Mouse (Mus musculus) ES-CJ7 (cell line): ENCODE data around the gene Slc35f4.
A peak's percentile ranks its signal among the peaks of the same experiment; 100 is the strongest.

ENCODE experiments used
- DNase-seq: peaks from one replicate; pipeline ENCODE4 v3.0.0; 2011; ENCODE audit warnings: low read depth, low spot score

Gene Slc35f4

DNA sequence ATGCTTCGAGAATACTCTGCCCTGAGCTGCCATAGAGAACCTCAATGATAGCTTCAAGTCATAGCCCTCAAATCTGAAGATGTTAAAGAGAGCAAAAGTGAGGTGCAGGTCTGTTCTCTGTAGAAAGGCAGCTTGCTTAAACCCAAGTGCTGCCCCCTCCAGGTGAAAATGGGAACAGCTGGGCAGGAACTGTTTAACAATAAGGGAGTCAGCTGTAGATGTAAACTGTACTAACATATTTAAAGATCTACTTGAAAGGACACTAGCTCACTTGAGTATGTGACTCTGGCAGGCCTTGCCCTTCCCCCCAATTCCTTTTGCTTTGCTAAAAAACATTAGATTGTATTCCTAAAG is 177.0 kb downstream of the Slc35f4 start:
- peak; percentile 73 for DNase-seq

DNA sequence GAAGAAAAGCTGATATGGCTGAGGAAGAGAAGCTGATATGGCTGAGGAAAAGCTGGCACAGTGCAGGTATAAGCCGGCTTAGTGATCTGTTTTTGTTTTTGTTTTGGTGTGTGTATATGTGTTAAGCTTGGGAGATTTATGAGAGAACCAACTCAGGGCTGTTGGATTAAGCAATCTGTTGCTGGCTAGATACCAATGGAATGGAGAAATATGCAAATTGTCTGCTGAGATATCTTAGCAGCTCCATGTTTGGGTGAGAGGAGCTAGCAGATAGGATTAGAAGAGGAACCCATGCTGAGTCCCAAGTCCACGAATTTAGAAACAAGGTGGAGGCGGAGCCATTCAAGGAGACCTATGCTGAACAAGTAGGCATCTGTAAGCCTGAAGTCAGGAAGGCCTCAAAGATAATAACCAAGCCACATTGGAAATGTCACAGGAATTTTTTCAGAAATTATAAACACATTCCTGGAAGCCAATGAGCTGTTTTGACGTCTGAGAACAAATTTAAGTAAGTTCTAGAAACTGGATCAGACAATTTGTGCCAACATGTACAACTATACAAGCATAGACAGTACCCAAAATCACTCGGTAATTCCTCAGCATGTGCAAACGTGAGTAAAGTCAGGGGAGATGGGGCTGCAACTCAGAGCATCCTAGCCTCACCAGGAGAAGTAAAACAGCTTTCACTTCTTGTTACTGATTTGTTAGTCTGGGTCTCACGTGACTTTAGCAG is 177.5 kb downstream of the Slc35f4 start:
- DNase-seq: no peak

DNA sequence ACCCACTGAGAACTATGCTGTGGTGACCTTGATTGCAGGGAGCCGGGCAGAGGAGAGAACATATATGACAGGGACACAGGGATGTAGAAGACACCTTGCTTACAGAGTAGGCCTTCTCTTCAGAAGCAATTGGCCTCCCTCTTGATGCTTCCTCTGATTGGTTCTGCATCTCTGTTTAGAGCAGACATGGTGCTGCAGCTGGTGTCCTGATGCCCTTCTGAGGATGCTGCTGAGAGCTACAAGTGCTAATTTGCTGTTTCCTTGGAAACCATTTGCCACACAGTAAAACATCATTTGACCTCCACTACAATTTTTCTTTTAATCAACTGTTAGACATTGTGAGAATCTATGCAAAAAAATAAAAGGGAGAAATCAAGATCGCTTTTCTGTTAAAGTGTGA is 180.0 kb downstream of the Slc35f4 start:
- DNase-seq: no peak

DNA sequence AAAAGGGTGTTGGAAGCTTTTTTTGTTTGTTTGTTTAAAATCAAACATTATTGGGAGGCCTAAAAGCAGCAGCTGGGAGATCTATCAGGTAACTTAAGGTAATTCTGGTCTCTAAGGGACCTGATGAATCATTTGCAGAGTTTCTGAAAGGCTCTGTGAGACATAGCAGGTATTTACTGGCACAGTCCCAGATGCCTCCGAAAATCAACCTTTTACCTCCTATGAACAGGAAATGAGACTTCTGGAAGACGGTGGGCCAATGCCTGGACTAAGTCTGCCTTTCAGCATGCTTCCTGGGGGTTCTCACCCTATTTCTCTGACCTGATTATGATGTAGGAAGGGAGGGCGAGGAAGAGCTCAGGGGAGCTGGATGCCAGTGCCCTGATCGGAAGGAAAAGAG is 188.8 kb downstream of the Slc35f4 start:
- no peak for DNase-seq

DNA sequence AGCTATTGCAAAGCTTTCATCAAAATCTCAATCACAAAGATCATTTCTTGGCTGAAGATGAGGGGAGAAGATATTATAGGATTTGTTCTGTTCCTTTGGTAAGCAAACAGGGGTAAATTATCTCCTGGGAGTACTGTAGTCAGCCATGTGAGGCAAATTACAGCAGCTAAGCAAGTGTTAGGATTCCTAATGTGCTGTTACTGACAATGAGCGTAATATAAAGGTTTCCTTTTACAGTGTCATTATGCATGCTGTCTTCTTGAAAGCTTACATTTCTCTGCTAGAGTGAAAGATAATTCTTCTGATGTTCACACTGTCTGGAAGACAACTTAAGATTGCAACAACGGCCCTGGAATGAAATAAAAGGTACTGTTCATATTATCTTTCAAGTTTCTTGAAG is 192.0 kb downstream of the Slc35f4 start:
- no peak for DNase-seq

DNA sequence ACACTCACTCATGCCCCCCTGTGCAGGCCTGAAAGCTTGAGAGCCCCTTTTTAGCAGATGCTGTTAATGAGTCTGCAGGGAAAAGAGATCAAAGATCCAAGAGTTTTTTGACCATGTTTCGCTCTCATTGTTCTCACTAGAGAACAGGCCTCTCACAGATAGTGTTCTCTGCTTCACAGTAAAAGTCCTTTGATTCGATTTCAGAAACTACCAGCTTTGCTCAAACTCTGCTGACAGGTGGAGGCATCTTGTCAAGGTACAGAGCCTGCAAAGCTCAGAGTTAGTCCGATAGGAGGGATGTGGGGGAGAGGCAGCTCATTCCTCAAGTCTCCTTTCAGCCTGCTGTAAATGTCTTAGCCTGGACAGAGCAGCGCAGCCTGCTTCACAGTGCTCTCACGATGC is 209.4 kb downstream of the Slc35f4 start:
- no peak for DNase-seq

DNA sequence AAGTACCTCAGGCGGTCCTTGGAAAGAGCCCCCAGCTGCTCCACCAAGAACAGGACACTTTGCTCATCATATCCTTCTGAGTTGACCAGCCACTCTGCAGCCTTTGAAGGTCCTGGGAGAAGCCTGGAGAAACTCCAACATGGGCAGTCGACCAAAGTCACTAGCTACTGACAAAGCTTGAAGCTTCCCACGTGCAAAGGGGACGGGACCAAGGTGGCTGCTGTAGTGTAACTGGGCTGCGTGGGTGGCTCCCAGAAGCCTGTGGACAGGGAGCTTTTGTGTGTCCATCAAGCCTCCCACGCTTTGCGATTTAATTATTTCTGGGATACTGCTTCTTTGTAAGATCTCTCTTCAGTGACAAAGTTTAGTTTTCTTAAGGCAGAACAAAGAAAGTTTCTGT is 211.9 kb downstream of the Slc35f4 start:
- DNase-seq: no peak

DNA sequence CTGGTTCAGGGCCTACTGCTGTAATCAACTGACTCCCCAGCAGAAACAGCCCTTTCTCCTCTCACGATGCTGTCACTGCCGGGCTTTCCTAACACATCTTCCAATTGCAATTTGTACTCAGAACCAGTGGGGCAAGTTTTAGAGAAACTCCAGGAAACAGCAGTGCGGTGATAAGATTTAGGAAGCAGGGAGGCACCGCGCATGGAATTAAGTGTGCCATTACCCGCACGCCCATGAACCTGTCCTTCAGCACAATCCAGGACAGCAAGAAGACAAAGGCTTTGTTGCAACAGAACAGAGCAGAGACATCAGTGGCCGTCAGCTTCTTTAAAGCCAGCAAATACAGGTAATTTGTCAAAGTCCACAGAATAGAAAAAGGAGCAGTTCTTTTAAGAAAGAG is 212.5 kb downstream of the Slc35f4 start:
- DNase-seq: peak; percentile 4

DNA sequence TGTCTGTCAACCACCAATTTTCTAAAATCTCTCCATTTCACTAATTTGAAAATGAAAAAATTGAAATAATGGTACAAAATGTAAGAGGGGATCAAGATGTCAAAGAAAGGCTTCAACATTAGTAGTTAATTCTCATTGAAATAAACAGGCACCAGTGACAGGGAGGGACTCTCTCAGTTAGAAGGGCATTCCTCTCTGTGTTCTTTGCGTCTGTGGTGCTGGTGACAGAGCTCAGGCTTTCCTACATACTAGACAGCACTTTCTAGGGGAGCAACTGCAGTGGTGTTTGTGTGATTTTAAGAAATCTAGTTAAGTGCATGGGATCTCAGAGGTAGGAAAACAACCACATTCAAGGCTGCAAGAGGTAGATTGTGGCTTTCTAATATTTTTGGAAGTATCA is 214.3 kb downstream of the Slc35f4 start:
- DNase-seq: no peak

DNA sequence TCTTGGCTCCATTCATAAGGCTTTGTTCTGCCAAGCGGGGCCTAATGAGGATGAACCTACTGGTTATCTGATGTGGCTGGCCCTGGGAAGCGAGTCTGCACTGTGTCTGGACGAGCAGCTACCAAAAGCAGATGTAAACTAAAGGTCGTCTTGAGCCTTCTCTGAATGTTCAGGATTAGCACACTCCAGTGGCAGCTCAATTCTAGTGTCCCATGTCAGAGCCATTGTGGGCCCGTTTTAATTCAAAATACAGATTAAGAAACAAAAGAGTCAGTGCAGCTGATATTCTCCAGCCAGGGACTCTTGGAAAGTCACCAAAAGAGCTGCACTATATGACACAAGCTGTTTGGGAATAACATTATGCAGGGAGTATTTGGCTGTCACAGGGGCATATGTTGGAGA is 214.8 kb downstream of the Slc35f4 start:
- no peak for DNase-seq

DNA sequence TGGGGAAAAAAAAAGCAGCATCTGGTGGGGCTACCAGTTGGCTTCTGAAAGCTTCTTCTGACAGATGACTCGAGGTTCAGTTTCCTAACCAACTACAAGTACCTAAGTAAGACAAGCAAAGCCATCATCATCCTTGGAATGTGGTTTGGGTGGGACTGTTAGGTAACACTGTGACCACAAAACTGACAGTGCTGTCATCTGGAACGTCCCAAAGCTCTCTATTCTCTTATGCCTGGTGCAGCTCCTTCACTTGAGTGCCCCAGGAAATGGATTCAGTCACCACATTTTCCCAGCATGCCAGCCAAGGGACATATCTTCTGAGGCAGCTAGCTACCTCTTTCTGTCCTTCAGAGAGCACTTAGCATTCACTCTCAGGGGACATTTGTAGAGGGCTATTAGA is 216.2 kb downstream of the Slc35f4 start:
- no peak for DNase-seq

DNA sequence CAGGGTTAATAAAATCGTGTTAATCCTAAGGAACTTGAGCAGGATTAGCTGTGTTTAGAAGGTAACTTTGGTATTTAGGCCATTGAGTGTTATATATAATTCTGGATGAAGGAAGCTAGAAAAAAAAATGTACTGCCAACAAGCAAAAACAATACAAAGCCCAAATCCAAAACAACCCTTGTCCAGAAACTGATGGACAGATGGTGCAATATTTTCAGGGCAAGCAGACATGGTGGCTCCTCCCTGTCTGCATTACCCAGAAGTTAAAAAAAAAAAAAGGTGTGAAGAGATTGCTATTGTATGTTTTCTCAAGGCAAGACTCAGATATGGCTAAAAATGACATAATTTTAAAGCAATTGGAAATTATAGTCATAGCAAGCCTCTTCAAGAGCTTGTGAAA is 217.3 kb downstream of the Slc35f4 start:
- DNase-seq: no peak

DNA sequence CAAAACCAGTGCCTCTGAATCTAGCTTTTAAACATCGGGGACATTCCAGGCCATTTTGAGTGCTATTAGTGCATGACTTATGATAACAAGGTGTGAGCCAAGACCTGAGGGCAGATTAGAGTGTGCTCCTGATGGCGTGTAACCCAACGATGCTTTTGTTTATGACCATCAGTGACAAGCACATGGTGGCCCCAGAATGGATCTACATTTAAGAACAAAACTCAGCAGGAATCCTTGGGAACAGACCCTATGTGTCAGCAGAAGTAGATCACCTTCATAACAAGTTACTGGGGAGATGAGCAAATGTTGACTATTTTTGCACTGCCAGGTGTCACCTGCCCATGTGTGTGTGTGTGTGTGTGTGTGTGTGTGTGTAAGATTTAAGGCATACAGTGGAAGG is 218.0 kb downstream of the Slc35f4 start:
- no peak for DNase-seq

DNA sequence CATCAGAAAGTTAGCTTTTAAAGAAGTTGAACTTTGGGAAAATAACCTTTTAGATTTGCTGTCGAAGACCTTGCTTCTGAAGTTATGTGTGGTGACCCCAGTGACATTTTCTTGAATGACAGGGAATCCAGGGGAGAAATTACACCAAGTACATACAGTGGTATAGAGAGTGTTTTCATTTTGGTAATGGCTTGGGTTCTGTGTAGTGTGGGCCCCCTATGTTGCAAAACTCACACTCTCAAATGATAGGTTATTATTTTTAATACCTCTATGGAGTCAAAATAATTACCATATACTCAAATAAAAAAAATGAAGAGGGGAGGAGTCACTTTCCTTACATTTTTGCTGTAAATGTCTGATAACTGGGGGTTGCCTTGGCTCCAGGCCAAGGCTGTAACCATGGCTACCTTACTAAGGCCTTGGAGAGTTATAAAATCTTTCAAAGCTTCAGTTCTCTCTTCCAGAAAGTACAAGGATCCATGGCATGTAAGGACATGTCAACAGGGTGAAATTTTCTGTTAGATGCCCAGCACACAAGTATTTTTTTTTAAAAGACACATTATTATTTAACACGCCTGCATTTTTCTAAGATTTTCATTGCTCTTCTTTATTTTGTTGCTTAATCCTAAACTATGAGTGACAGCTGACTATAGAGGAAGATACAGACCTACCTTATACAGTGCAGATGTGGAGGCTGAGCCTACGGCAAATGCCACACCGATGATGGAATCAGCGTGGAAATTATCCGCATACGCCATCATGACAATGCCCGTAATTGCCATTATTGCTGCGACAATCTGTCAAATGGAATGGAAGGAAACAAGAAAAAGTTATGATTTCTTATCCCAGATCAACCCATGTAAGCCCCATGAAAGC is 220.1 kb downstream of the Slc35f4 start:
- no peak for DNase-seq

DNA sequence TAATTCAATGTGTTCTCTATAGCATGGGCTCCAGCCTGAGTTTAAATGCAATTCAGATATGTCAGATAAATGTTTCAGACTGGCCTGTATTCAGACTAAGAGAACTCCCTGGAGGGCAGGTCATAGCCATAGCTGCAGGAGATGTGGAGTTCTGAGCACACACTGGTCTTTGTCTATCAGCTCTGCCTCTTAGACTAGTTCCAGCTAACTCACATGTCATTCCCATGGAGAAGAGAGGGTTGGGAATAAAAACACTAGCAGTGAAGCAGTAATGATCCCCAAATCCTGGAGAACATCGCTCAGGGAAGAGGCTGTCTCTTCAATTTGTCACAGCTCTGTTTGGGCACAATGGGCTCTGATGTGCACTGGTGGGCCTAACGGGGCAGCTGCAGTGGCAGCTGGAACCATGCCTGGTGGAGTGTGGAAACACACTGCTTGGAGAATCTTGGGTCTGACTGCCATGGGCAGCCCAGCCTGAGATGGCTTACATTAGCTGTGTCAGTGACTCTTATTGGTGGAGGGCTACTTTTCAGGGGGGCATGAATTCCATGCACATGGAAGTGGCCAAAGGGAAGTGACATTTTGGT is 223.5 kb downstream of the Slc35f4 start:
- DNase-seq: no peak

DNA sequence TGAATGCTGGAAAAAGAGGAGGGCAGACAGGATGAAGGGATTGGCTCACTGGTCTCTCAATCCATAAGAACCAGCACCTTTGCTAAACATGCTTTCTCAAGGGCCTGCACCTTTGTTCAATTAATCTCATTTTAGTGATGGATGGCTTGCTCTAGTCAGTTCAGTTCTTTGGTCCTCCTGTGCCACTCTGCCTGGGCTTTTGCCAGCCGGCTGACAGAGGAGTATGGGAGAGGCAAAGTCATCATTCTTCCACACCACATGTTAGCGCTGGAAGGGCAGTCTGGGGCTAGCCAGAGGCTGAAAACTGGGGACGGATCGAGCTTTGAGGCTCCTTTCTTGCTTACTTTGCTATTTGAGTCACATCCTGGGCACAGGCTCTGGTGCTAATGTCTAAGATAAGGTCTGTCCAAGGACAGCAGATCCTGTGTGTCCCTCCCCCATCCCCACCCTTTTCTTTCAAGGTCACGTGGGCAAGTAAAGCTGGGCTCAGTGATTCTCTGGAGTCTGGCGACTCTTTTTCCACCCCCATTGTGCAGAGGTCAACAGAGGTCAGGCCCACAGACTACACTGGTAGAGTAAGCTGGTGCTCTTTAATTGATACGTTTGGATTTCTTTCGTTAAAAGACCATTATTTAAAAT is 224.7 kb downstream of the Slc35f4 start:
- peak; percentile 78 for DNase-seq

DNA sequence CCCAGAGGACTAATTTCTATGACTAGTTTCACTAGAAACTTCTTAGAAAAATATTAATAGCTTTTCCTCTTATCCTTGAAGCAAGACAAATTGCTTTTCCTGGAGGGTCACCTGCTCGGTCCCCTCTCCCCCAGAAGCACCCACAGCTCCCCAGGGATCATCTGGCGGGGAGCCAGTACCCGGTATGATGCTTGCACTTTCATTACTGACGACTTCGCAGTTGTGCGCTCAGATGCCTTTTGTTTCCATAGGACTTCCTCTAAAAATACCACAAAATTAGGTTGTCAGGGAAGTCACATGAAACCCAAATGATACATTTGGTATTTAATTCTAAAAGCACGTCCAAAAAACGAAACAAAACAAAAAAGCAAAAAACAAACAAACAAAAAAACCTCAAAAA is 225.5 kb downstream of the Slc35f4 start:
- no peak for DNase-seq

DNA sequence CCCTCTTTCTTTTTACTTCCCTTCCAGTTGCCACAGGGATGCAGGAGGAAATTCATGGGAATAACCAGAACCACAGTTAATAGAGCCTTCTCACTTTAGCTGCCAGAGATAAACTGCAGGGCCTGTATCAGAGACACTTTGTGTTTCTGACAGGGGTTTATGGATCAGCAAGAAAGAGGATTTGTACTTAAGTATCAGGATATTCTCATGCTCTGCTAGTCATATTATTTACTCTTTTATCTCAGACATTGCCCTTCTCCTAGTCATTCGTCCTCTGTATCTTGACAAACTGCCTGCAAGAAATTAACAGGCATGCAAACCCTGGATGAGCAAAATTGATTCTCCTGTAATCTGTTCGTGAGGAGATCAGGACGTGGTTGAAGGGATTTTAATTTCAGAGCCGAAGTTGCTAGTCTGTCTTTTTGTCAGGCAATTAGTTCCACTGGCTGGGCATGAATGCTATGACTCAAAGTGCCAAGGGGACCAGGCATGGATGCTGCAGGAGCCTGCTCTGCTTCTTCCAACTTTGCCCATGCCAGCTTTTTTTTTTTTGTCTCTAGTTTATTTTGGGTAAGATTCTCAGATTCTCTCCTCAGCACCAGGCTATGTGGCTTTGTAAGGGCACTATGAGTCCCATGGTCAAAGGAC is 231.9 kb downstream of the Slc35f4 start:
- no peak for DNase-seq

DNA sequence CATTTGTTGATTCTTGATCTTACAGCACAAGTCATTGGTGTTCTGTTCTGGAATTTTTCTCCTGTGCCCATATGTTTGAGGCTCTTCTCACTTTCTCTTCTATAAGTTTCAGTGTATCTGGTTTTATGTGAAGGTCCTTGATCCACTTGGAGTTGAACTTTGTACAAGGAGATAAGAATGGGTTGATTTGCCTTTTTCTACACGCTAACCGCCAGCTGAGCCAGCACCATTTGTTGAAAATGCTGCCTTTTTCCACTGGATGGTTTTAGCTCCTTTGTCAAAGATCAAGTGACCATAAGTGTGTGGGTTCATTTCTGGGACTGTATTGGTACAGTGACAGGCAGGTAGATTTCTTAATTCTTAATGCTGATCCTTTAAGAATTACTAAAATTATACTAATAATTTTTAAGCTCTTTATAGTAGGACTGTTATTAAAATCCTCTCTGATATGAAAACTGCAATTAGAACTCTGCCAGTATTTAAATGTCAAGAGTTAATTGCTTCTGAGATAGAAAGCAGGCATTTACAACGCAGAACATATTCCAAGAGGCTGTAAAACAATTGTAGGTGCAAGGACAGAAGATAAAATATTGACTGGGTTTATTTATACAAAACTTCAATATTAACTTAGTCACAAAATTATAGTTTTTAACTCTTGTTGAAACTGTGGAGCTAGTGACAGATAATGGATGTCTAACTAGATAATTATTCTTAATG is 235.7 kb downstream of the Slc35f4 start:
- DNase-seq: no peak

DNA sequence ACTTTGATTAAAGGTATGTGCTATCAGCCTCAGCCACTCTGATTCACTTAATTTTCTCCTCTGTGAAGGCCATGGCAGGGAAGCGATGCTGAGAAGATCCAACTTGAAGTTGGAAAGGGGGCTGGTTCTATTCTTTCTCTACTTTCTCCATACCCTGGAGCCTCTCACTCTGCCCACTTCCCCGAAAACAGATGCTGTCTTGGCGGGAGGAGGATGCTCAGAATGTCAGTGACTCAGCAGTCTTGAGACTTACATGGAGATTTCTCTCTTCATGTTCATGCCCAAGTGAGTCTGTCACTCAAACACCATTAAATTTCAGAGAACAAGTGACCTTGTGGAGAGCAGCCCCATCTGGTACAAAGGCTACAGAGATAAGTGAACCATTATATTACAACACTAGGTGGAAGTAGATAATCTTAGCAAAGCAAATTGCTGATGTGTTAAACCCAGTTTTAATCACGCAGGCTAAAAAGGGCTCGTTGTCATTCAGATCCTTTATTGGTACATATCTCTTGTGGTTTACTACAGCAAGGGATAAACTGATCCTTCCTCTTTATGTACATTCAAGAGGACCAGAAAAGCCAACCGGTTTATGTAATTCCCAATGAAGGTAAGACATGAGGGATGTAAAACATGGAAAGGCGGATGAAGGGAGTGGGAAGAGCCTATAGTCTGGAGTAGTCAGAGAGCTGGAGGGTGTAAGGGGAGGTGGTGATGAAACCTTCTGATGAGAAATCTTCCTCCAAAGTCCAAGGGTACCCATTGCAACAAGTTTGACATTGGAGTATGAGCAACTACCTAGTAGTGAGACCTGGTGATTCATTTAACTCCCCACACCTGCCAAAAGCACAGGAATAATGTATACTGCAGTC is 241.8 kb downstream of the Slc35f4 start:
- DNase-seq: no peak
